Mouse (Mus musculus): ENCODE measurements around the gene Phactr2. TPM values are rescaled to one million over a fixed set of nuclear protein-coding genes. Genes with fewer than 3 reads are reported as not detected.

Phactr2 gene
- total RNA-seq, 2 experiments from 2014 or later: 8.3 to 9.3 TPM

DNA sequence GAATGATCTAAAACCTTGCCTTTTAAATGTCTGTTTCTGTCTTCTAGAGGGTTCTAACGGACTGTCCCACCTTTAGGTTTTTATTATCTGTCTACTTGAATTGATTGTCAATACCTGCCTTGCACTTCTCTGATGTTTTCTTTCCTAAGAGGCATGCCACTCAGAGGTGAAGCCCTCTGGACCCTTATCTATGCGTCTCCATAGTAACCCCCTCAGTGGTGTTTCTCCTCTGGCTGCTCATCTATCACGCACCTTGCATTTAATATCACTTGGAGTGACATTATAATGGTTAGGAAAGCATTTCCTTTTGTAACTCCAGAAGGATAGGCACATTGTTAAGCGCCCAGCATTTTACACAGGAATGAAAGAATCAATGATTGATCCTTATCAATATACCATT lies 137.2 kb downstream of the Phactr2 start:
- no peak for ATAC-seq (replicated peaks; ENCODE audit: low FRiP score, poor library complexity, severe bottlenecking)

GRCm38 (mm10) chr10:13335814-13336213 lies 138.4 kb downstream of the Phactr2 start:
- no peak for ATAC-seq (replicated peaks; ENCODE audit: low FRiP score, poor library complexity, severe bottlenecking)

DNA sequence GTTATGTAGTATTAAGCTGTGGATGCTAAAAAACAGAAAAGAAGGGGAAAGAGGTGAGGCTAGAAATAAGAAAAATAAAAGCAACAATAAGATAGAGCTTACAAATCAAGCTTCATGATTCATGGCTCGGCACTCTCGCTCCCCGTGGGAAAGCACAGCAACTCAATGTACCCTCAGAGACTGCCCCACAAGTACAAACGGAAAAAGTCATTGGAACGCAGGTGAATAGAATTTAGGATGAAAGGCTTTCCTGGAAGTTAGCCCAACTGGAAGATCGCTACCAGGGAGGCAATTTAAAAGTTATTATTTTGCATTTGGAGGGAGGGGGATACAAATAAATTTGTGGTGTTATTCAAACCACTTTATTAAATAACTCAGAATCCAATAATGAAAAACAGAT lies 138.9 kb downstream of the Phactr2 start:
- no peak for ATAC-seq (replicated peaks; ENCODE audit: low FRiP score, poor library complexity, severe bottlenecking)

DNA sequence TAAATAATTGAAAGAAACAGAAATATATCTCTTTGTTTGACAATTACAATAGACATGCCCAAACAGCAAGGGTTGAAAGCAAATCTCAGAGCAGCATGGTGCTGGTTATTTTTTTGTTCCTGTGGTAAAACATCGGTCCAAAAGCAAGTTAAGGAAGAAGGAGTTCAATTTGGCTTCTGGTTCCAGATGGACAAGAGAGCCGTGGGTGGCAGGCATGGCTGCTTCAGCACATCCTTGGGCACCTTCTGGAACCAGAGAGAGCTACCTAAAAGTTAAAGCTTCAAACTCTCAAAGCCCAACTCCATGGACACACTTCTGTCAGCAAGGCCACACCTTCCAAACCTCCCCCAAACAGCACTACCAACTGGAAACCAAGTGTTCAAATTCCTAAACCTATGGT lies 140.4 kb downstream of the Phactr2 start:
- no peak for ATAC-seq (replicated peaks; ENCODE audit: low FRiP score, poor library complexity, severe bottlenecking)

- no peak for ATAC-seq (replicated peaks; ENCODE audit: low FRiP score, poor library complexity, severe bottlenecking)
Observed at GRCm38 (mm10) chr10:13332985-13333384, 141.2 kb downstream of the Phactr2 start.

DNA sequence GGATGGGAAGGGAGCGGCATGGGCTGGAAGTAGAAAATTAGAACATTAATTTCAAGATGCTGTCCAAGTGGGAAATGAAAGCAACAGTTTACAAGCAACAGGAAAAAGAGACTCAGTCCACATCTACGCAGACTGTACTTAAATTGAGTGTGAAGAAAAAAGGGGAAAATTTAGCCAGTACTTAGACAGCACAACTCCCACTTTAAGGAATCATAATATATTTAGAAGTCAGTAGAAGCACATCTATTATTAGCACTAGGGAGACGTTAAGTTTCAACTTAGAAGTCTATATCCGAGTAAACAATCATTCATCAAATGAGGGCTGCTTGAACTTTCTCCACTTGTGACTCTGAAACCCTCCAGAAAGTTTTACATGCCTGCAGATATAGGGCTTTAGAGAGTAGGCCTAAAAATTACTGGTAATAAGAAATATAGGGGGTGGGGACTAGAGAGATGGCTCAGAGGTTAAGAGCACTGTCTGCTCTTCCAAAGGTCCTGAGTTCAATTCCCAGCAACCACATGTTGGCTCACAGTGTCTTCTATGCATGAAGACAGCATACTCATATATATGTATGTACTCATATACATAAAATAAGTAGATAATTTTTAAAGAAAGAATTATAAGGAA lies 142.7 kb downstream of the Phactr2 start:
- no peak for ATAC-seq (replicated peaks; ENCODE audit: low FRiP score, poor library complexity, severe bottlenecking)

GRCm38 (mm10) chr10:13328602-13329001 lies 145.6 kb downstream of the Phactr2 start:
- ATAC-seq (replicated peaks; ENCODE audit: low FRiP score, poor library complexity, severe bottlenecking): no peak

DNA sequence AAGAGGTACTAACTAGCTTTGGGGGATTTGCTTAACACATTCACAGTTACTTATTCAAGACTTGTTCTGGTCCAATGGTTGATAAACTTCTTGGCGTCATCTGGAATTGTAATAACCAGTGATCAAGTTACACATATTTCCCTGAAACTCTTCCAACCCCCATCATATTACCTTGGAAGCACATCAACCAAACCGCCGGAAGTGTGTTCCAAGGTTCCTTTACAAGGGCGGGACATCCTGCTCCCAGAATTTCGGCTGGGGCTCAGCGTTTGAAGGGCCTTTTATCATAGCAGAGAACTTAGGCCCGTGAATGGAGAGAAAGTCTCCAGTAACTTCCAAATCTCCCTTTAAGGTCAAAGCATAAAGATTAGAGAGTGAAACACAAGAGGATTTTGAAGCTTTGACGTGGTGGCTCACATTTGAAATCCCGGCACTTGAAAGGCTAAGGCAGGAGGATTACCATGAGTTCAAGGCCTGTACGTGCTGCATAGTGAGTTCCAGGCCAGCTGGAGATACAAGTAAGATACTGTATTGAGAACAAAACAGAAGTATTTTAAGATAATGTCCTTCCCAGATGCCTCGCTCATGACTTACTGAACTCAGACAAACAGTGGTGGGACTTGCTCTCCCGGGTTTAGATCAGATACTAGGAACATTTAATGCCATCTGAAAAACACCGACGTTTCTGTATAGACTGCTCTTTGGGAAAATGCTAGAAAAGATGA lies 147.9 kb downstream of the Phactr2 start:
- no peak for ATAC-seq (replicated peaks; ENCODE audit: low FRiP score, poor library complexity, severe bottlenecking)

GRCm38 (mm10) chr10:13323806-13324411 lies 150.3 kb downstream of the Phactr2 start:
- ATAC-seq (replicated peaks; ENCODE audit: low FRiP score, poor library complexity, severe bottlenecking): no peak

GRCm38 (mm10) chr10:13323139-13323805 lies 150.9 kb downstream of the Phactr2 start:
- ATAC-seq (replicated peaks; ENCODE audit: low FRiP score, poor library complexity, severe bottlenecking): no peak

DNA sequence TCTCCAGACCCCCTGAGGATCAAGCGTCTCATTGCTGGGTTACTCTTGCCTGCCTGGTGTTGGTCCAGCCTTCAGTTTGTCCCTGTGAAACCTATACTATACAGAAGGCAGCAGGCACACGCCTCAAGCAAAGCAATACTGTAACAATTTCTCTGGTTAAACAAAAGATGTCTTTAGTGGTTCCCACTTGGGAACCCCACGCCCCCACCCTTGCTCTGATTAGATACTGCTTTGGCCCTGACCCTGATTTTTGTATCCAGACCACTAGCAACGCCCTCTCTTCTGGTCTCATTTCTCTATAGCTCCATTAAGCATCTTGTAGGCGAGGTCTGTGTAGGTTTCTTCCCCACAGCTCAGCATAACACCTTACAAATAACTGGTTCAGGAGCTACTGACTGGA lies 159.2 kb downstream of the Phactr2 start:
- no peak for ATAC-seq (replicated peaks; ENCODE audit: low FRiP score, poor library complexity, severe bottlenecking)

GRCm38 (mm10) chr10:13312576-13312975 lies 161.6 kb downstream of the Phactr2 start:
- ATAC-seq (replicated peaks; ENCODE audit: low FRiP score, poor library complexity, severe bottlenecking): no peak

- no peak for ATAC-seq (replicated peaks; ENCODE audit: low FRiP score, poor library complexity, severe bottlenecking)
Observed at GRCm38 (mm10) chr10:13311612-13312011, 162.6 kb downstream of the Phactr2 start.

DNA sequence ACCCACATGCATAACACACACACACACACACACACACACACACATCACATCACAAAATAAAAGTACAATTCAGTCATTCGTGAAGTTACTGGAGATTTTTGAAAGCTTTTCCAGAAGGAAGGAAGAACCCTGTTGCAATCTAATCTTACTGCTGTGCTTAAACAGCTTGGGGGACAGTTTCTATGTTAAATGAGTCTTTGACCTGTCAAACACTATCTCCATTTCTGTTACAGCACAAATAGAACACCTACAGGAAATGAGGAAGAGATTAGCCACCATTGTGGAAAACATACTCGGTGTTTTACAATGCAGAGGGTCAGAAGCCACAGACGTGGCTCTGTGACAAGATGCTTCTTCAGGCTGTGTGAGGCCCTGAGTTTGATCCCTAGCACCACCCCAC lies 164.1 kb downstream of the Phactr2 start:
- ATAC-seq (replicated peaks; ENCODE audit: low FRiP score, poor library complexity, severe bottlenecking): no peak

DNA sequence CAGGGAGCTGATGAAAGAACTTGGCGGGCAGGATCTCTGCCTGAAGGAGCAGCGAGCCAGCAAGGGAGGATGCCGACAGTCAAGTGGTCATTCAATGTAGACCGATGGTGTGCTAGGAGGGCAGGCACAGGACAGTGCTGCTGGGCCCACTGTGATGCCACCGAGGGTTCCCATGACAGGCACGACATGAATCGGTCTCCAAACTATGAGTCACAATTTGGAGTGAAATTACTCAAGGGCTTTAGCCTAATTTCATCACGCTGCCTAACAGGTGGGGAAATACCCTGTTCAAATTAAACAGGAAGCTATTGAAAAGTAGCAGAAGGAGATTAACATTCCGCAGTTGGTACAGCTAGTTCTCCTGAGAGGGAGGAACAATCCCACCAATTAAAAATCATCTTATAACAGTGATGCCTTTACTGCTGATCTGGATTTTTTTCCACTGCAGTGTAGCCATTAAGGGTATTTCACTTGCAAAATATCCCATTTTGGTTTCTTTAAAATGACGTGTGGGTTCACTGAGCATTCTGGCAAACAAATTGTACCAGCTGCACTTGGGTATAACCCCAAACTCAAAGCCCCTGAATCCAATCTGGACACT lies 169.5 kb downstream of the Phactr2 start:
- ATAC-seq (replicated peaks; ENCODE audit: low FRiP score, poor library complexity, severe bottlenecking): no peak

- ATAC-seq (replicated peaks; ENCODE audit: low FRiP score, poor library complexity, severe bottlenecking): no peak
Observed at GRCm38 (mm10) chr10:13303271-13304265, 170.6 kb downstream of the Phactr2 start.

DNA sequence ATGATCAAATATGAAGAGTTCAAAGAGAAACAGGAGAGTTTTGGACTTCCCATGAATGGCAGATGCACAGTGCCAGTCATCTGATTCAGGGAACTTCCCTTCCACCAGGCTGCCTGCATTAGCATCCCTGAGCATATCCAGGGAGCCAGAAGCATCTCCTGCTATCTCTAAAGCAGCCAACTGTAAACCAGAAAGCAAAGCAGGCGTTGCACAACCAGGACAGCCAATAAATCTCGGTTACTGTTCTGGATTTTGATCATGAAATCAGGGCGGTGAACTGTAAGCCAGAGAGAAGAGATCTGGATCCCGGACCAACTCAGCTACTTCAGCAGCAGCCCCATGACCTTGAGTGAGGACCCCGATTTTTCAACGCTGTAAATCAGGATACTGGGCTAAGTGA lies 173.6 kb downstream of the Phactr2 start:
- ATAC-seq (replicated peaks; ENCODE audit: low FRiP score, poor library complexity, severe bottlenecking): no peak

DNA sequence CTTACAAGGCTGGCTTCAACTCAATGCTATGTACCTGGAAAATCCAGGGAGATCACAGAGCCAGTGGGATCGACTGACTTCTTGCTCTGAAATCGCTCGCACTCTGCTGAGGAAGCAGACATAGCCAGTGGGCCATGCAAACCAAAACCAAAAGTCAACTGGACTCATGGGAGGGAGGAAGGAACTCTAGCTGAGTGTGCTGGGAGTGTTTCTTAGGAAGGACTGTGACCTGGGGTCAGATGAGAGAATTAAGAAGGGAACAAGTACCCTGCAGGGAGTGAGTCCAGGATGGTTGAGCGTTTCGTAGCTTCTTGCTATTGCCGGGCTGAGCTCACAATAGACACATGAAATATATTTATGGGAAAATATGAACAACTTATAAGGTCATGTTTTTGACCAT lies 174.0 kb downstream of the Phactr2 start:
- ATAC-seq (replicated peaks; ENCODE audit: low FRiP score, poor library complexity, severe bottlenecking): no peak

DNA sequence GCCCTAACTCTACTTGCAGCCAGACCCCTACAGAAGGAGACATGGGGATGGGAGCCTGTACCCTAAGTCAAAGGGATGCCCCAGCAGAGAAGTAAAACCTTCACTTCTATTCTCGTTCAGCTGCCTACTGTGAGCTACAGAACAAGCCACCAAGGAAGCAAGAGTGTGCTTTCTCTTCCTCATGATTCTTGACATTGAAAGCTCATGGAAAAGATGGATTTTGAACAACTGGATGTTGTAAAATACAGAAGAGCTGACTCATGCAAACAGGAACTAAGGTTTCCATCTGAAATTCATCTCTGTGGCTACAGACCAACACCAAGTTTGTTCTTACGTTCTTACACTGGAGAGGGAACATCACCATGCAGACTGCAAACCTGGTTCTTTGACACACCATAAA lies 179.3 kb downstream of the Phactr2 start:
- no peak for ATAC-seq (replicated peaks; ENCODE audit: low FRiP score, poor library complexity, severe bottlenecking)

All from erythroblast, adult 5-6 weeks (primary cell).